Mouse (Mus musculus): ENCODE measurements around the gene Tiprl.

The Tiprl gene

GRCm38 (mm10) chr1:165203488-165204035 lies 33.2 kb downstream of the Tiprl start:
- no peak for DNase-seq (ENCODE audit: extremely low spot score, low read depth, low spot score)

GRCm38 (mm10) chr1:165201445-165202012 lies 35.3 kb downstream of the Tiprl start:
- no peak for DNase-seq (ENCODE audit: extremely low spot score, low read depth, low spot score)

GRCm38 (mm10) chr1:165200748-165201147 lies 36.0 kb downstream of the Tiprl start:
- no peak for DNase-seq (ENCODE audit: extremely low spot score, low read depth, low spot score)

DNA sequence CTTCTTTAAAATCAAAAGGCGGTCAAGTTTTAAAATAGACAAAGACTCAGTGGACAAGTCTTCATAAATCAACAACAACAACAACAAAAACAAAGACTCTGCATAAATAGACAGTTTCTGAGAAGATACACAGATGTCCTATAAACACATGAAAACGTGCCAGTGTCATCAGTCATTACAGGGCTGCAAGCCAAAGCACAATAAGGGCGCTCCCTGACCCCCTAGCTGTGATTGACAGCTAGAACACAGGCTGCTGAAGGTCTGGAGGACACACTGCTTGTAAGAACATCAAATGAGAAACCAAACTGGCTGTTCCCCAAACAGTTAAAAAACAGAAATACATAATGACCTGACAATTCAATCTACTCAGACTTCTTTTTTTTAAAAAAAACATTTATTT lies 37.2 kb downstream of the Tiprl start:
- no peak for DNase-seq (ENCODE audit: extremely low spot score, low read depth, low spot score)

GRCm38 (mm10) chr1:165198951-165199350 lies 37.8 kb downstream of the Tiprl start:
- no peak for DNase-seq (ENCODE audit: extremely low spot score, low read depth, low spot score)

DNA sequence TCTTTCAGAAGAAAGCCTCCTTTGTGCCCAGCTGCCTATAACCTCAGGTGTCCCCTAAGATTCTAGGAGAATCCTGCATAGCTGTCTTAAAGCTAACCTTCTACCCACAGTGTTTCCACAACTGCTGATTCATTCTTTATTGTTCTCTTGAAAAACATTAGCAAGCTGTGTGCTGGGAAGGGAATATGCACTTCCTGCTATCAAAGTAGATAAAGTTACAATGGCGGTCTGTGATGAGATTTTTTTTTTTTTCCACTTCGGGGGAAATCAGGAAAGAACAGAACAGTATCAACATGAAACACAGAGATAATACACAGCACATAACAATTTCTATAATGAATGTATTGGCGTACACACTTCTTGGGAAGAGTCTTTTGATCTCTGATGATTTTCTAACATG lies 38.9 kb downstream of the Tiprl start:
- DNase-seq (ENCODE audit: extremely low spot score, low read depth, low spot score) = no peak

DNA sequence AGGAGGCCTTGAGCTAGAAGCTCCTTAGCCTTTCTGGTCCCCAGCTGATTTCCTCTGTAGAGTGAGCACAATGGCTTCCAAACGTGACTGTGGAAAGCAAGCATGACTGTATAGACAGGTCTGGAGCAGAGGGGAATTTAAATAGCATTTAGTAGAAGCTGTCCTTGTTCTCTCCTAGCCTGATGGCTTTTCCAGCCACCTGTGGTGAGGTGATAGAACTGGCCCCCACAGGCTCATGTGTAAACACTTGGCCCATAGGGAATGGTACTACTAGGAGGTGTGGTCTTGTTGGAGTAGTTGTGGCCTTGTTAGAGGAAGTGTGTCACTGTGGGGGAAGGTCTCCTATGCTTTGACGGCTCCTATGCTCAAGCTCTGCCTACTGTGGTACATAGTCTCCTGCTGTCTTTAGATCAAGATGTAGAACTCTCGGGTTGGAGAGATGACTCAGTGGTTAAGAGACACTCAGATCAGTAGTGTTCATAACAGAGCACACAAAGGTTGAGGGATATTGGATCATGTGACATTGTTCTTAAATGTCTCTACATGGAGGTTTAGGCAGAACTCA lies 41.3 kb downstream of the Tiprl start:
- DNase-seq (ENCODE audit: extremely low spot score, low read depth, low spot score) = no peak

- DNase-seq (ENCODE audit: extremely low spot score, low read depth, low spot score) = no peak
Observed at GRCm38 (mm10) chr1:165194662-165195013, 42.2 kb downstream of the Tiprl start.

DNA sequence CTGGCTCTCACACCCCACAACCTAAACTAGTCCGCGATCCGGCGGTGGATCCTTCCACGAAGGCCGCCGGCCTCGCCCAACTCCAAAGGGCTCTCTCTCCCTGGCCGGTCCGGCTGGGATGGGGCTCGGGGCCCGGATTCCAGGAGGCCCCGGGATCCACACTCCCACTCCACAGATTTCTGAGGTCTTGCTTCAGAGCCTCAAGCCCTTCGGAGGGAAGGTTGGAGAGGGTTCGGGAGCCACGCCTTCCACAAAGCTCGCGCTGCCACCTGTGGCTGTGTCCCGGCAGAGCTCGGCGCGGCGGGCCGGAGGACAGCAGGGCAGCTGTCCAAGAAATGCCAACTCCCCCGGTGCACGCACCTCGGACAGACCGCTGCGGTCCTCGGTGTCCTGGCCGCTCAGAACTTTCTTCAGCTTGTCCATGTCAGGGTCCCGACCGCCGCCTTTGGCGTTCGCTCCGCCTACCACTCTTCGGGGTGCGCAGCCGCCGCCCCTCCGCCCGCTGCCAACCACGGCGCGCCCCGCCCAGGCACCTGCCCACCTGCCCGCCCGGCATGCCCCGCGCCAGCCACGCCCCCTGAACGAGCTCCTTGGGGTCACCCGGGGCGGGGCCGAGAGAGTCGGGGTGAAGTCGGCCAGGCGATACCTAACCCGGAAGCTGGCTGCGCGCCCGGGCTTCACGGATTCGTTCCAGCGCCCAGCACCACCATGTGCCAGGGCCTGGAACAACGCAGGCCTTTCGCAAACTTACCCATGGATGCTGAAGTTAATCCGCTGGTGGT lies 42.7 kb downstream of the Tiprl start, which contains the start of gene Sft2d2:
Sft2d2 (minus strand) TSS at position 559 of the 782 bp plus-strand sequence.
- DNase-seq (ENCODE audit: extremely low spot score, low read depth, low spot score) = no peak

GRCm38 (mm10) chr1:165193426-165193825 lies 43.4 kb downstream of the Tiprl start:
- DNase-seq (ENCODE audit: extremely low spot score, low read depth, low spot score) = no peak

DNA sequence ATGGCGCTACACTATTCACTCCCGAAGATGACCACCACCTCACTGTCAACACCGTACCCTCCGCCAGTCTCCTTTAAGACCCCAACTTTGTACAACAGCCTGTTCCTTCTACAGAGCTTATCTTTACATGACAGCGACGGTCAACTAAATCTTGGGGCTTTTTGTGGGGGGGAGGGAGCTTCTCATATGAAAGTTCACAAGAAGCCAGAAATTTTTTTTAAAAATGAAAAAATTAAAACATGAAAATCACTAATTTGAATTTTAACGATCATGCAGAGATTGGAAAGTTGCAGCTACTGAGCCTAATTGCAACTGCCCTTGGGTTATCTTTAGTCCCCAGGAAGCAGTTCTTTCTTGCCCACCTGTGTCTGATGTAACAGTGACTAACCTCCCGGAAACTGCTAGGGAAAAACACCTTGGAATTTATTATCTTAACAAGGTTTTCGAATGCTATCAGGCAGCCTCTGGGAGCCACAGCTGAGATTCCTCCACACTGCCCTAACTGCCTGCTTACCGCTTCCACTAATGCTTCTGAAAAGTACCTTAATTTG lies 44.0 kb downstream of the Tiprl start:
- no peak for DNase-seq (ENCODE audit: extremely low spot score, low read depth, low spot score)

GRCm38 (mm10) chr1:165192102-165192501 lies 44.7 kb downstream of the Tiprl start:
- DNase-seq (ENCODE audit: extremely low spot score, low read depth, low spot score) = no peak

GRCm38 (mm10) chr1:165191611-165192010 lies 45.2 kb downstream of the Tiprl start:
- no peak for DNase-seq (ENCODE audit: extremely low spot score, low read depth, low spot score)

GRCm38 (mm10) chr1:165190571-165191273 lies 46.1 kb downstream of the Tiprl start:
- no peak for DNase-seq (ENCODE audit: extremely low spot score, low read depth, low spot score)

GRCm38 (mm10) chr1:165190068-165190467 lies 46.7 kb downstream of the Tiprl start:
- no peak for DNase-seq (ENCODE audit: extremely low spot score, low read depth, low spot score)

DNA sequence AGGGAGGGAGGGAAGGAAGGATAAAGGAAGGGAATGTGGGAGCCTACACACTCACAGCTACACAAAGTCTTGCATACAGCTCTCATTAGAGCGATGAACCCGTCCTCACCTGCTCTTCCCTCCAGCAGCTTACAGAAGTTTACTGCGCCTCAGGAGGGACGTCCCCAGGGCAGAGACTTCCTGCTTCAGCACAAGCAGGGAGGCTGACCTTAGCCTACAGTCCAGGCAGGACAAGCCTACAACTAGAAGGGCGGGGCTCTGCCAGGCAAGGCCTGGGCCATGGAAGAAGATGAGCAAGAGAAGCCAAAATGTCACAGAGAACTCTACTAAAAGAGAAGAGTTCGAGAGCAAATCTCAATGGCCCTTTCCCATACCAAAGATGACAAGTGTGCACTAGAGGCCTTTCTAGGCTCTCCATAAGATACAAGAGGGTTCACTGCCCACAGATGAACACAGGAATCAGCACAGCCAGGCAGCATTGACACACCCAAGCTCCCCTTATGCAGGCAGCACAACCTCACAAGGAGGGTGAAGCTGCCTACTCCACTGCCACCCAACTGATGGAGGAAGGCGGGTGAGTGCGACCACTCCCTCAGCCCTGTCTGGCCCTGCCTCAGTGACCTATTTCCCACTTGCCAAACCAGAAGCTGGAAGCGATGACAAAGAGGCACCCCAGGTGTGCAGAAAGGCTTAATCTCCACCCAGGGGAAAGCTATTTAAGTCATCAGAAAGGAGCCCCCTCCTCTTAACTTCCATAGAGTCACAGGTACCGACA lies 47.8 kb downstream of the Tiprl start:
- DNase-seq (ENCODE audit: extremely low spot score, low read depth, low spot score) = no peak

GRCm38 (mm10) chr1:165187357-165187756 lies 49.4 kb downstream of the Tiprl start:
- DNase-seq (ENCODE audit: extremely low spot score, low read depth, low spot score) = no peak

GRCm38 (mm10) chr1:165186491-165186890 lies 50.3 kb downstream of the Tiprl start:
- DNase-seq (ENCODE audit: extremely low spot score, low read depth, low spot score) = no peak

GRCm38 (mm10) chr1:165185116-165185515 lies 51.7 kb downstream of the Tiprl start:
- no peak for DNase-seq (ENCODE audit: extremely low spot score, low read depth, low spot score)

DNA sequence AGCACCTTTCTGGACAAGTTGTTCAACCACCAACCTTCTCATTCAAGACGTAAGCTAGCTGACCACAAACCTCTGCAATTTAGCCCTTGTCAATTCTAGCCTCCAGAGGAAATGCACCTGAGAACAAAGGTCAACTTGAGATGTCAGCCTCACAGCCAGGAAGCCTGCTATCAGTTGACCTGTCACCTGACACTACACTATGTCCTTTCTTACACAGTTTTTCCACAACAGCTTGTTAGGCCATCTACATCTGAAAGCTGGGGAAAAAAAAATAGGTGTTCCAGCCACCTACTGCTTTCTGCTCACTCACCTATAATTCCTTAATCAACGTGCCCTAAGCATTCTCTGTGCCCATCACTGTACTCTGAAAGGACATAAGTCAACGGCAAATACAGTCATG lies 52.6 kb downstream of the Tiprl start:
- DNase-seq (ENCODE audit: extremely low spot score, low read depth, low spot score) = no peak
